Mouse (Mus musculus) olfactory bulb, adult 2 months (tissue): ENCODE measurements around the gene Zscan26. TPM values are rescaled to one million over a fixed set of nuclear protein-coding genes. Genes with fewer than 3 reads are reported as not detected.

Experiments
- H3K27ac ChIP-seq: fragments of 200-500 bp; 2 replicates; pipeline ENCODE4 v1.5.1; 2012; ENCODE audit warnings: low read depth, low read length; ENCODE audit not compliant: insufficient read depth
- H3K4me1 ChIP-seq: fragments of 200-500 bp; 2 replicates; pipeline ENCODE4 v1.6.1; 2012; ENCODE audit warnings: low read length; ENCODE audit not compliant: control insufficient read depth, insufficient read depth
- H3K4me3 ChIP-seq: fragments of 200-500 bp; 2 replicates; pipeline ENCODE4 v1.5.1; 2012; ENCODE audit warnings: mild to moderate bottlenecking, low read depth, low read length, moderate library complexity; ENCODE audit not compliant: insufficient read depth
- CTCF ChIP-seq: fragments of 200-500 bp; IDR thresholded peaks from 2 replicates; pipeline ENCODE4 v1.5.1; 2012; ENCODE audit warnings: low read depth, mild to moderate bottlenecking, low read length, moderate library complexity; ENCODE audit not compliant: insufficient read depth
- POLR2A ChIP-seq: fragments of 200-500 bp; IDR thresholded peaks from 2 replicates; pipeline ENCODE4 v1.6.1; 2012; ENCODE audit warnings: mild to moderate bottlenecking, low read depth, low read length, moderate library complexity; ENCODE audit not compliant: insufficient read depth
- WGBS: fragments of 180-500 bp; shearing (Covaris S2); methylation state at CpG from one replicate; pipeline ENCODE4 v1.1.7; 2018; 5-methylcytosine and 5-hydroxymethylcytosine counted together
- polyA plus RNA-seq: library from polyadenylated mRNA; stranded (reverse); fragments of >200 nt; gene quantifications from 2 replicates; pipeline ENCODE4 v1.2.4, GENCODE M21; 2012; ENCODE audit warnings: low replicate concordance; ENCODE audit not compliant: missing spikeins, insufficient read depth, insufficient read length

Gene Zscan26
- polyA plus RNA-seq, 1 experiment = not detected

DNA sequence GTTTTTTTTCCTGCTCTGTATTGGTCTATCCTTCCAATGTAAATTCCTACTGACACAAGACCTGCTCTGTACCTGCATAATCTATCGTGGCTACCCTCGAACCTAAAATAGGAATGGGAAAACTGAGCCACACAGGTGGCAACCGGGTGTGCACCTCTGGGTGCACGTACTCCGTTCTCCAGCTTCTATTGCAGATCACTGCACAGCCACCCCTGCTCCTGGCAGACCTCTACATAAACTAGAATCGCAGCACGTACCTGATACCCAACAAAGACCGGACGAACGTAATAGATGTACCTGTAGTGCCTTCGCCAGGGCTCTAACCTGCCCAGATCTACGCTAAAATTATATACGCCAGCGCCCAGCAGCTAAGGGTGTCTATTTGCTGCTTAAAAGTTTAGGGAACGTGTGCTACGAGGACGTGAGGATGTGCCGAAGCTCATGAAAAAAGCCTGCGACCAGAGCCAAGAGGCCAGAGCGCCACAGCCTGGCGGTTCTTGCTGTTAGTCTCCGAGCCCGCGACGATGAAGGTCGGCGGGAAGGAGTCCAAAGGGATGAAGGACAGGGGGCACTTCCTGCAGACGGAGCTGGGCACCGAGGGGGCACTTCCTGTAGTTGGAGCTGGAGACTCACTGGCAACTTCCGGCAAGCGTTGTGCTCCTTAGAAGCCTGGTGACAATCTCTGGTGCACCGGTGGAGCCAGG, 12.9 kb downstream of the Zscan26 start, which contains the start of gene Pgbd1:
Gene Pgbd1, minus strand, starts transcription at position 556 of the 704 bp plus-strand sequence.
- H3K4me1 ChIP-seq = peaks cover 2% of the 10 kb centered on the region; the same call in 1 of the 2 replicates
- peak within 1 kb of the TSS; percentile 57 for H3K27ac ChIP-seq
- peak within 1 kb of the TSS; percentile 45 for H3K4me3 ChIP-seq
- under 1% methylated on average over 32 of the region's 32 CpGs for WGBS
- peak; percentile 43; the same call in 1 of the 2 replicates for TF ChIP-seq CTCF
- no peak for TF ChIP-seq POLR2A

DNA sequence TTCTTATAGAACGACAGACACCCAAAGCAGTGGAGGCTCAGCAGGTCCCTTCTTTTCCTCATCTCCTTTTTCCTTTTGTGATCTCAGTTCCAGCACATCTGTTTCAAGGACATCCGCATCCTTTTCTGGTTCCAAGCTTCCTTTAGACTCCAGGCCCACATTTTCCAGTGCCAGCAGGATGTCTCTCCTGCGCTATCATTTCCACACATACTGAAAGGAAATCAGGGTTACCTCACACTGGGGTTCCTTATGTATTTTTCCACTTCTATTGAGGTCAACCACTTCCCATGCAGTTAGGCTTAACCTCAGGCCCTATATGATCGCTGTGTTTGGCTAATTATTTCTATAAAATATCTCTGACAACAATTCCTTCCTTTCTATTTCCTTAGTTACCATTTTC, 18.1 kb downstream of the Zscan26 start:
- 85% methylated on average over 4 of the region's 4 CpGs for WGBS
- Histone ChIP-seq H3K4me3 (no peak overlapping the region), H3K27ac (no peak overlapping the region), H3K4me1 (peaks cover 2% of the 10 kb centered on the region; the same call in 1 of the 2 replicates)
- TF ChIP-seq CTCF (no peak), POLR2A (no peak)

DNA sequence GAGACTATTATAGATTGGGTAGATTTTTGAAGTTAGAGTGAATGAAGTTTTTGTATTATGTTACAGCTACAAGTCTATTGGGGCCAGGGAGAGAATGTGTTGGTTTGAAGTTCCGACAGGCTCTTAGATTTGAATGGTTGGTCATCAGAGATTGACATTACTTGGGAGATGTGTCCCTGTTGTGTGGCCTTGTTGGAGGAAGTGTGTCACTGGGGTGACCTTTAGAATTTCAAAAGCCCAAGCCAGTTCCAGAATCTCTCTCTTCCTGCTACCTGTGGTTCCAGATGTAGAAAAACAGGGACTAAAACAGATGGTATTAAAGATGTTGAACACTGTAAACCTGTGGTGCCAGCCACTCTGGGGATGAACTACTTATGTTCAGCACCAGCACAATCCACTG, 25.9 kb downstream of the Zscan26 start:
- WGBS = 98% methylated on average over 1 of the region's 1 CpGs
- H3K4me1 ChIP-seq = no peaks in the 10 kb centered on the region; the same call in 1 of the 2 replicates
- H3K4me3 ChIP-seq = no peak overlapping the region
- no peak overlapping the region for H3K27ac ChIP-seq
- no peak for TF ChIP-seq CTCF
- no peak for TF ChIP-seq POLR2A

DNA sequence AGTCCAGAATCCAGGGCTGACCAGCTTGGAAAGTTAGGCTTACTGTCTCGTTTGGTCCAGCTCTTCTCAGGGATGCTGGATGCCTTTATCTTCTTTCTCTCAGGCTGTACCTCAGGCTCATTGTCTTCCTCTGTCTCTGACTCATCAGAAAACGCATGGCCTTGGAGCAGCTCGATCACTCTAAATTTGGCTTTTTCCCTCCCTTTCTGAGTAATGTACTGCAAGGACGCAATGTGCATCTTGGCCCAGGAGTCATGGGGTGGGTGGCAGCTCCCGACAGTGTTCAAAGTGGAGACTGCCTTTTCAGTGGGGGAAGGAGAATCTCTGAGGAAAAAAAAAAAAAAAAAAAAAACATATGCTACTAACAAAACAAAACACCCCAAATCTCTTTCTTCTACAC, 30.2 kb downstream of the Zscan26 start:
- TF ChIP-seq POLR2A = no peak
- no peak for TF ChIP-seq CTCF
- WGBS = 27% methylated on average over 5 of the region's 5 CpGs
- H3K4me1 ChIP-seq = no peaks in the 10 kb centered on the region; the same call in 1 of the 2 replicates
- H3K27ac ChIP-seq = peak overlapping the region; percentile 56; the same call in 1 of the 2 replicates
- no peak overlapping the region for H3K4me3 ChIP-seq

DNA sequence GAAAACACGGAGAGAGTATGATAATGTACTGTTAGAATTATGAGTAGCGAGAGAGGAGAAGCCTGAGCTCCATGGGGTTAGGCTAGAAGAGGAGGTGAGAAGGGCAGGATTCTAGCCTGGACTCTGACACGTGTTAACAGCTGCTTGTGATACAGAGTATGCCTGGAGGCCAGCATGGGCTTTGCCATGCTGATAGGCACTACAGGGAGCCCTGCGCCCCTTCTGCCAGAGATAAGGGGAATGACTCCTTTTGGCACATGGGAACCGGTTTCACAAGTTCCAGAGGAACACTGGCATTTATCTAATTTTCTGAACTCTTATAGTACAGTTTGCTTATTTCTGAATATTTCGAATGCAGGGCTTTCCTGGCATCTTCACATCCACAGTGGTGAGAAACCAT, 34.7 kb downstream of the Zscan26 start:
- Histone ChIP-seq H3K4me1 (no peaks in the 10 kb centered on the region; the same call in 1 of the 2 replicates), H3K4me3 (no peak overlapping the region)
- WGBS = 78% methylated on average over 6 of the region's 6 CpGs

DNA sequence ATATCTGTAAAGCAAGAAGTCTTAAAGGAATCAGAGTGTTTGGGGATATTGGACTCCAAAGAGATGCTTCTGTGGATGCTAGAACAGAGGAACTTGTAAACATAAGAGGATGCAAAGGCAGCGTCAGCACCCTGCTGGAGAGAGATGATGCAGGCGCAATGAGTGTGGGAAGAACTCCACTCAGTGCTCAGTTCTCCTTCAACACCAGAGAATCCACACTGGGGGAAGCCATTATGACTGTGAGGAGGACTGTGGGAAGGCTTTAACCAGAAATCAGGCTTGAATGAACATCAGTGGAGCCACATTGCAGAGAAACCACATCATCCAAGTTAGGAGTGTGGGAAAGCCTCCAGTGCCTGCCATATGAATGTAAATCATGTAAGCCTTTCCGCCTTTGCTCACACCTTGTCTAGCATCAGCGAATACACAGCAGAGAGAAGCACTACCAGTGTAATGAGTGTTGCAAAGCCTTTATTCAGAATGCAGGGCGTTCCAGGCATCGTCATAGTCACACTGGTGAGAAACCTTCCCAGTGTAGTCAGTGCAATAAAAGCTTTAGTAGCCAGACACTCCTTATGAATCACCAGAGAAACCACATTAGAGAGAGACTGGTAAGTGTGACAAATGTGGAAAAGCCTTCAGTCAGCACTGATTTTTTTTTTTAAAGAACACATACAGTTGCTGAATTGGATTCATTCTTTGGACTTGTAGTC, 36.1 kb downstream of the Zscan26 start:
- WGBS = 49% methylated on average over 6 of the region's 6 CpGs
- Histone ChIP-seq H3K4me3 (no peak overlapping the region), H3K4me1 (no peaks in the 10 kb centered on the region), H3K27ac (peak overlapping the region; percentile 20; the same call in 1 of the 2 replicates)
- TF ChIP-seq CTCF (no peak), POLR2A (no peak)

More for the DNA sequence above, 34.7 kb downstream of the Zscan26 start:
- TF ChIP-seq POLR2A (no peak), CTCF (no peak)
- H3K27ac ChIP-seq = no peak overlapping the region

DNA sequence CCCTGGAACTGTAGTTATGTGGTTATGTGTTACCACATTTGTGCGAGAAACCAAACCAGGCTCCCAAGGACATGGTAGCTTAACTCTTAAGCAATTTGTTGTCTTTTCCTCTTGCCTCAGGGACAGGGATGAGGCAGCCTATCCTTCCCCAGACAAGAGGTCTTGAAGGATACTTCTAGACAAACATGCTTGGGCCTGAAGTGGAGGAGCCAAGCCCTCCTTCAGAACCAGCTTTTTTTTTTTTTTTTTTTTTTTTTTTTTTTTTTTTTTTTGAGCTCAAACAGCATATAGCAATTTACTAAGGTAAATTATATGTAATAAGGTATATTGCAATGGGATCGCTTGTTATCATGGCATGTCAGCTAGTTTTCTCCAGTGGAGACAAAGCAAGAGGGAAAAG, 37.8 kb downstream of the Zscan26 start:
- 96% methylated on average over 2 of the region's 2 CpGs for WGBS
- Histone ChIP-seq H3K4me1 (no peaks in the 10 kb centered on the region), H3K4me3 (no peak overlapping the region), H3K27ac (no peak overlapping the region)
- no peak for TF ChIP-seq POLR2A
- no peak for TF ChIP-seq CTCF

DNA sequence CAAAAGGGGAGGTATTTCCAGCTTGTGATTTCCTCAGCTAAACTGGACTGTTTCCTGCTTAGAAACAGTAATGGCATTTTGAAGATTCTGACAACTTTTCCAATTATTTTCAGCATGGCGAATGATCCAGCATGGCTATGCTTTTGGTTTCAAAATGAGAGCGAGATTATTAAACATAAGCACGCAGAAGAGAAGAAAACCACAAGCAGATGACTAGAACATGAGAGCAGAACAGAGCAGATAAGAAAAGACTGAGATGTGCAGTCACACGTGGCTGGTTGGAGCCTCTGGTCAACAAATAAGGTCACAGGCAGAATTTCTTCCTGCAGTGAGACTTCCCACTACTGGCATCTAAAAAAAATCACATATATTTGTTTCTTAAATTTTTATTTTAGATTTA, 38.3 kb downstream of the Zscan26 start:
- H3K4me3 ChIP-seq = no peak overlapping the region
- no peak for TF ChIP-seq CTCF
- TF ChIP-seq POLR2A = no peak
- H3K4me1 ChIP-seq = no peaks in the 10 kb centered on the region
- no peak overlapping the region for H3K27ac ChIP-seq
- WGBS = 87% methylated on average over 4 of the region's 4 CpGs

DNA sequence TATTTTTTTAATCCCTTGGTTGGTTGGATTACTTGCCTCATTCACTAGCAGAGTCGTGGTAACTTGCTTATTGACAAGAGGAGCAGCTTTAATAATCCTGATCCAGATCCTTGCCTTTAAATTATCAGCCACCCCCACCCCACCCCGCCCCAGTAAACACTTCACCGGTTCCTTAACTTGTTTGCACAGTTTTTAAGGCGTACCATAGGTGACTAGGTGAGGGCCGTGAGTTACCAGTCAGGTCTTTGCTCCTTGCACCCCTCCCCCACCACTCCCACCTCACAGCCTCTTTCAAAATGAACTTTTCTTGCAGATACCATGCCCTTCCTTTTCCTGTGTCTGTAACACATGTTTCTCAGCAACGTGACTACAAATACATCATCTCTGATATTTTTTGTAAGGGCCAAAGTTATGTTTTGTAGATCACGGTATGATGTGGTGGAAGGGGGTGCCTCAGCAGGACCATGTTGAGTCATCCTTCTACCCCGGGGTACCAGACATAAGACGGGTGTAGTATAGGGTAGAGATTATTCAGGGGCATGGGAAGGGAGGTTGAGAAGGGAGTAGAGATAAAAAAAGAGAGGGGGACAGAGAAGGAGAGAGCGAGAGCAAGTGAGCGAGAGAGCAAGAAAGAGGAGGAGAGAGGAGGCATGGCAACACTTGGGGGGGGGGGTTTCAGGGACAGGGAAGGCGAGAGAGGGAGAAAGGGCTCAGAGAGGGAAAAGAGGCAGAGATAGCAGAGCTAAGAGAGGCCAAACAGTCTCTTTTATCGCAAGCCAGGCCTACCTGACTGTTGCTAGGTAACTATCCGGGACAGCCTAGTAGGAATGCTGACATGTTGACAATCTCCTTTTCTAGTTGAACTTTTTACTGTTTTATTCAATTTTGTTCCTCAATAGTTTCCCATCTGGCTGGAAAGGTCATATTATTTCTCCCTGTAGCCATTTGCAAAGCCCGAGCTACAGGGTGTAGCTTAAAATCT, 39.0 kb downstream of the Zscan26 start:
- WGBS = 73% methylated on average over 15 of the region's 15 CpGs

More for the DNA sequence above, 39.0 kb downstream of the Zscan26 start:
- TF ChIP-seq POLR2A (no peak), CTCF (no peak)
- Histone ChIP-seq H3K27ac (no peak overlapping the region), H3K4me3 (no peak overlapping the region), H3K4me1 (no peaks in the 10 kb centered on the region)
